Mouse (Mus musculus) C2C12 (cell line): ENCODE data around the gene Dcpp2.
"Not testable (repeated sequence)": the region's sequence is repeated elsewhere in the genome, so short reads cannot be mapped to it uniquely, and the experiment has no call there.

Experiments
- CTCF ChIP-seq: IDR thresholded peaks from one replicate; pipeline ENCODE4 v1.5.1; 2011; ENCODE audit not compliant: control insufficient read depth, insufficient read depth, insufficient read length
- FOSL1 ChIP-seq: IDR thresholded peaks from one replicate; pipeline ENCODE4 v1.8.0; 2011; ENCODE audit warnings: mild to moderate bottlenecking, low read length; ENCODE audit not compliant: poor library complexity, insufficient read depth, severe bottlenecking
- MYOD1 ChIP-seq: IDR thresholded peaks from one replicate; pipeline ENCODE4 v1.6.1; 2011; ENCODE audit warnings: low read depth; ENCODE audit not compliant: control insufficient read depth, insufficient read length

DNA sequence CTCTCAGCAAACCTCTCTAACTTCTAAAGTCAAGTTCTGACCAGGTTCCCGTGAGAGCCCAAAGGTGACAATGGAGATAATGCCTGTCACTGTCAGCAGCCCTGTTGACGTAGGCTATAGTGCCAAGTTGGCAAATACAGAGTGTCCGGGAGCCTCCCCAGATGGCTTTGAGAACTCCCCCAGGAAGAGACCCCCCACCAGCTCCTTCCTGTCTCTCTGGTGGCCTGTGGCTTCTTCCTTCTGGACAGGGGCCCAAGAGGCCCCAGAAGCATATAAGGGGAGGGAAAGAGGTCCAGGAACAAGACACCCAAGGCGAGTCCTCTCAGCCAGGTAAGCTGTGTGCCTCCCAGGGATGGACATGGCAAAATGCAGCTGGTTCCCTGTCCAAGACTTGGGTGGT lies 36.5 kb downstream of the Dcpp2 start, which contains the start of gene Dcpp3:
- TF ChIP-seq FOSL1, CTCF, MYOD1: not testable (repeated sequence)
